Mouse (Mus musculus): ENCODE measurements at regions not wholly inside any gene's neighbourhood (a gene's known extent, or its start where the extent isn't known, plus 50 kb on each side); places are given as distances from the start of the nearest gene placed in this dataset.

GRCm38 (mm10) chr11:18821384-18821783 is 197.4 kb downstream of the Meis1 start:
- intact Hi-C loops (cut with DNase I): no loop called here
- DNase-seq (ENCODE audit: low spot score in 2 of 2): no peak

GRCm38 (mm10) chr11:18814110-18814509 is 204.7 kb downstream of the Meis1 start:
- no peak for DNase-seq (ENCODE audit: low spot score in 2 of 2)
- intact Hi-C loops (cut with DNase I): no loop called here

- no peak for DNase-seq (ENCODE audit: low spot score in 2 of 2)
- intact Hi-C loops (cut with DNase I): no loop called here
Measured at GRCm38 (mm10) chr11:18767479-18767878, 251.3 kb downstream of the Meis1 start.

- no peak for DNase-seq (ENCODE audit: low spot score in 2 of 2)
- intact Hi-C loops (cut with DNase I): no loop called here
Measured at GRCm38 (mm10) chr11:18766458-18767016, 252.2 kb downstream of the Meis1 start.

- no peak for DNase-seq (ENCODE audit: low spot score in 2 of 2)
- intact Hi-C loops (cut with DNase I): no loop called here
Measured at GRCm38 (mm10) chr11:18758591-18759074, 260.2 kb downstream of the Meis1 start.

- intact Hi-C loops (cut with DNase I): no loop called here
- DNase-seq (ENCODE audit: low spot score in 2 of 2): no peak
Measured at GRCm38 (mm10) chr11:18756576-18756975, 262.2 kb downstream of the Meis1 start.

GRCm38 (mm10) chr11:18754732-18755525 is 263.9 kb downstream of the Meis1 start:
- no peak for DNase-seq (ENCODE audit: low spot score in 2 of 2)
- intact Hi-C loops (cut with DNase I): loop anchor here (5.0 kb wide), 2 partner anchors 117 to 262 kb away; partner anchors contain the start of gene Meis1

- DNase-seq (ENCODE audit: low spot score in 2 of 2): no peak
- intact Hi-C loops (cut with DNase I): loop anchor here (5.0 kb wide), 2 partner anchors 118 to 263 kb away; partner anchors contain the start of gene Meis1
Measured at GRCm38 (mm10) chr11:18753856-18754255, 264.9 kb downstream of the Meis1 start.

- no peak for DNase-seq (ENCODE audit: low spot score in 2 of 2)
- intact Hi-C loops (cut with DNase I): loop anchor here (5.0 kb wide), 2 partner anchors 119 to 264 kb away; partner anchors contain the start of gene Meis1
Measured at GRCm38 (mm10) chr11:18753246-18753645, 265.5 kb downstream of the Meis1 start.

GRCm38 (mm10) chr11:18752512-18752911 is 266.3 kb downstream of the Meis1 start:
- intact Hi-C loops (cut with DNase I): loop anchor here (5.0 kb wide), 2 partner anchors 120 to 265 kb away; partner anchors contain the start of gene Meis1
- no peak for DNase-seq (ENCODE audit: low spot score in 2 of 2)

GRCm38 (mm10) chr11:18750911-18751841 is 267.6 kb downstream of the Meis1 start:
- intact Hi-C loops (cut with DNase I): loop anchor here (5.0 kb wide), 2 partner anchors 121 to 266 kb away; partner anchors contain the start of gene Meis1
- DNase-seq (ENCODE audit: low spot score in 2 of 2): no peak

GRCm38 (mm10) chr11:18750080-18750375 is 268.8 kb downstream of the Meis1 start:
- DNase-seq (ENCODE audit: low spot score in 2 of 2): no peak
- intact Hi-C loops (cut with DNase I): loop anchor here (5.0 kb wide), 2 partner anchors 122 to 267 kb away; partner anchors contain the start of gene Meis1

GRCm38 (mm10) chr11:18749265-18750079 is 269.3 kb downstream of the Meis1 start:
- intact Hi-C loops (cut with DNase I): loop anchor here (5.0 kb wide), 2 partner anchors 123 to 268 kb away; partner anchors contain the start of gene Meis1
- DNase-seq (ENCODE audit: low spot score in 2 of 2): no peak

- intact Hi-C loops (cut with DNase I): no loop called here
- DNase-seq (ENCODE audit: low spot score in 2 of 2): no peak
Measured at GRCm38 (mm10) chr11:18747871-18748461, 270.8 kb downstream of the Meis1 start.

- intact Hi-C loops (cut with DNase I): no loop called here
- no peak for DNase-seq (ENCODE audit: low spot score in 2 of 2)
Measured at GRCm38 (mm10) chr11:18747361-18747760, 271.4 kb downstream of the Meis1 start.

- no peak for DNase-seq (ENCODE audit: low spot score in 2 of 2)
- intact Hi-C loops (cut with DNase I): no loop called here
Measured at GRCm38 (mm10) chr11:18746486-18746885, 272.3 kb downstream of the Meis1 start.

GRCm38 (mm10) chr11:18745840-18746239 is 272.9 kb downstream of the Meis1 start:
- intact Hi-C loops (cut with DNase I): no loop called here
- DNase-seq (ENCODE audit: low spot score in 2 of 2): no peak

GRCm38 (mm10) chr11:18734904-18735664 is 283.7 kb downstream of the Meis1 start:
- DNase-seq (ENCODE audit: low spot score in 2 of 2): no peak

More at GRCm38 (mm10) chr11:18734904-18735664, 283.7 kb downstream of the Meis1 start:
- intact Hi-C loops (cut with DNase I): no loop called here

Measured in left cerebral cortex, postnatal 25 days (tissue).